Mouse (Mus musculus): ENCODE results near the gene Rps21. TPM values are rescaled to one million over a fixed set of nuclear protein-coding genes. Genes with fewer than 3 reads are reported as not detected.

Rps21 gene
- total RNA-seq (2021) = 100 to 1,000 TPM; 551 to 611 TPM

DNA sequence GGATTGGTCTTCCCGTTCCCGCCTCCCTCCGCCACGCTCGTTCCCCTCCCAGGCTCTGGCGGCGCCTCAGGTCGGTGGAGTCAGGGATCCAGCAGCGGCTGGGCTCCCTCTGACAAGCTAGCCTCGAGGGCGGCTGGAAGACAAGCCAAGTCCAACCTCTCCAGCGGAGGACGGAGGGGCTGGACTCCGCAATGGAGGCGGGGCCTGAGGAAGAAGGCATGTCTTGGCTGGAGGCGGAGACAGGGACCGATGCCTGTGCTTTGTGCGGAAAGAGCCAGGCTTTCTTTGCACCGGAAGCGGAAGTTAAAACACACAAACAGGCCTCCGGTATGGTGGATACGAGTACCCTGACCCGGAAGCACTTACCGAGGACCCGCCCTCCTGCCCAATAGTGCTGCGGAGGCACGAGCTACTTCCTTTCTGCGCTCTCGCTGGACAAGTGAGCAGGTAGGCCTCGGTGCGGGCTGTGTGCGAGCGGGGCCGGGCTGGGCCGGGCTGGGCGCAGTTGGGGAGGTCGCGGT, at the start of gene Rps21:
Rps21 (plus strand) TSS at position 377 of the 521 bp plus-strand sequence.
- intact Hi-C loops (cut with DNase I) = loop anchor here (10.0 kb wide), 1 partner anchor 342 kb away; no protein-coding TSS in a partner anchor
- peak; percentile 98 for DNase-seq (ENCODE audit: extremely low spot score in 1 of 2, low spot score in 2 of 2)

- intact Hi-C loops (cut with DNase I) = loop anchor here (5.0 kb wide), 1 partner anchor 44 kb away; no protein-coding TSS in a partner anchor
Observed at GRCm38 (mm10) chr2:180207840-180208239, 49.3 kb upstream of the Rps21 start.

GRCm38 (mm10) chr2:180208976-180209375, 48.2 kb upstream of the Rps21 start:
- intact Hi-C loops (cut with DNase I) = loop anchor here (5.0 kb wide), 1 partner anchor 43 kb away; no protein-coding TSS in a partner anchor
- DNase-seq (ENCODE audit: extremely low spot score in 1 of 2, low spot score in 2 of 2) = no peak

More at GRCm38 (mm10) chr2:180207840-180208239, 49.3 kb upstream of the Rps21 start:
- no peak for DNase-seq (ENCODE audit: extremely low spot score in 1 of 2, low spot score in 2 of 2)

DNA sequence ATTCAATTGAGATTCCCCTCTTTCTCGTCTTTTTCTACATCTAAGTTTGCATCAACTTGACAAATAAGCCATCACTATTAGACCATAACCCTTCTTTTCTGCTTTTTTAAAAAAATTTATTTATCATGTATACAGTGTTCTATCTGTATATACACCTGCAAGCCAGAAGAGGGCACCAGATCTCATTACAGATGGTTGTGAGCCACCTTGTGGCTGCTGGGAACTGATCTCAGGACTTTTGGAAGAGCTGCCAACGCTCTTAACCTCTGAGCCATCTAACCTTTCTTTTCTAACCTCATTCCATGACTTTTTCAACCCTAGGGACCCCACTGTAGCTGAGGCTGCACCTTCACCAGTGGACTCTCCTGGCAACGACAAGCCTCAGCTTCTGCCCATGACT, 44.9 kb upstream of the Rps21 start:
- intact Hi-C loops (cut with DNase I) = no loop called here
- no peak for DNase-seq (ENCODE audit: extremely low spot score in 1 of 2, low spot score in 2 of 2)

- intact Hi-C loops (cut with DNase I) = no loop called here
- DNase-seq (ENCODE audit: extremely low spot score in 1 of 2, low spot score in 2 of 2) = no peak
Observed at GRCm38 (mm10) chr2:180214352-180214978, 42.7 kb upstream of the Rps21 start.

DNA sequence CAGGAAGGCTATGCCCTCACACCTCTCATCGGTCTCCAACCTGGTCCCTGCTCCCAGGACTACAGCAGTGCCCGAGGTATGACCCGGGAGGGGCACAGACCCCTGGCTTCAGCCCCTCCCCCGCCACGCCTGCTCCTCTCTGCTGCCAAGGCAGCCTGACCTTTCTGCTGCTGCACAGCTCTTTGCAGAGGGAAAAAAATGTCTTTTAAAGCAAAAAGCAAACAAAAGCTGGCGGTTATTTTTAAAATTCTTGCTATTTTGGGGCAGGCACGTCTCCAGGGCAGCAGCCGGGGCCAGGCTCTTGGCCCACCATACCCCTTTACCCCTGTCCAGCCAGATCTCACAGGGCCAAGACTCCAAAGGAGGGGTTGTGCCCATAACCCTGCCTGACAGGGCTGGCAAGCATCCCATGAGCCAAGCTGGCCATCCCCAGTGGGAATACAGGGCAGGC, 42.1 kb upstream of the Rps21 start:
- DNase-seq (ENCODE audit: extremely low spot score in 1 of 2, low spot score in 2 of 2) = peak in 1 of 2 experiments; percentile 61
- intact Hi-C loops (cut with DNase I) = no loop called here

GRCm38 (mm10) chr2:180215951-180216350, 41.2 kb upstream of the Rps21 start:
- intact Hi-C loops (cut with DNase I) = no loop called here
- DNase-seq (ENCODE audit: extremely low spot score in 1 of 2, low spot score in 2 of 2) = peak in 1 of 2 experiments; percentile 85

GRCm38 (mm10) chr2:180216921-180217320, 40.3 kb upstream of the Rps21 start:
- peak in 1 of 2 experiments; percentile 74 for DNase-seq (ENCODE audit: extremely low spot score in 1 of 2, low spot score in 2 of 2)
- intact Hi-C loops (cut with DNase I) = no loop called here

- intact Hi-C loops (cut with DNase I) = no loop called here
- peak; percentile 46 to 75 for DNase-seq (ENCODE audit: extremely low spot score in 1 of 2, low spot score in 2 of 2)
Observed at GRCm38 (mm10) chr2:180217587-180217986, 39.6 kb upstream of the Rps21 start.

DNA sequence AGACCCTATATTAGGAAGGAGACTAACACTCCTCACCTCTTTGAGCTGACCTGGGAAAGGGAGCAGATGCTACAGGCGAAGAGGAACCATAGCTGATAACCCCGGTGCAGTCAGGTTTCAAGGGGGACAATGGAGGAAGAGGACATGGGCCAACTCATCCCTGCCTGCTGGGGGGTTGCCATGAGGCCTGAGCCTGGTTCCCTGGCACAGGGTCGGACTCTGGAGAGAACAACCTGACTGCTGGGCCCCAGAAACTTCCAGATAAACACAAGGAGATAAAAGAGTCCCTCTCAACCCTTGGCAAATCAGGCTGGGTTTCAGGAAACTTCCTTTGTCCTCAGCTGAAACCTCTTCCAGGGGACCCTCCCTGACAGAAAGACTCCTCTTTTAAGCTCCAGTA, 38.9 kb upstream of the Rps21 start:
- intact Hi-C loops (cut with DNase I) = no loop called here
- DNase-seq (ENCODE audit: extremely low spot score in 1 of 2, low spot score in 2 of 2) = no peak

- DNase-seq (ENCODE audit: extremely low spot score in 1 of 2, low spot score in 2 of 2) = peak in 1 of 2 experiments; percentile 78
- intact Hi-C loops (cut with DNase I) = no loop called here
Observed at GRCm38 (mm10) chr2:180218677-180219076, 38.5 kb upstream of the Rps21 start.

DNA sequence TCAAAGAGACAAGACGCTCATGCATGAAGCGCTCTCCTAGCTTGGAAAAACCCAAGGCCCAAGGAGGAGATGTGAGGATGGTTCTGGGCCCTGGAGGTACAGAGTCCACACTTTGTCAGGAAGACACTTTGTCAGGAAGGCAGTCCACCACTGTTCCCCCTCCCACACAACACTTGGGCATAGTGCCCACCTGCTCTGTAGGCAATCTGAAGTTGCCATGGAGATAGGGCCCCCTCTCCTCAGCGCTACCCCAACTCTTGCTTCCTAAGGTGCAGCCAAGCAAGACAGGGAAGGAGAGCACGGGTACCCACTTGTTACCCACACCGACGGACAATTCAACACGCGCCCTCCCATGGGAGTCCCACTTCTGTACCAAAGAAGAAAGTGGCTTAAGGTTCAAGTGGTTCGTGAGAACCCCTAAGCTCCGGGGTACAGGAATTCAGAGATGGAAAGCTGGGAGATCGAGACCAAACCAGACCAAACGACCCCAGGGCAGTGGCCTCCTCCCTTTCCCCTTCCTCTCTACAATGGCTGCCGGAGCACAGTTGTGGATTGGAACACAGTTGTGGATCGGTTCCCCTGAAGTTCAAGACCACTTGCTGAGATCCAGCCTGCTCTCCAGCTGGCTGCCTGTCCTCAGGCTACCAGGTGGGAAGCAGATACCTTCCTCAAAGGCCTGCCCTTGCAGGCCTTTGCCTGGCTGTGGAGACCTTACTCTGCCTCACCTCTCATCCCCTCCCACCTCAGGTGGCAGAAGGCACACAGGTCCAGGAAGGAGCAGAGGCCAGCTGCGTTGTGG, 37.8 kb upstream of the Rps21 start:
- DNase-seq (ENCODE audit: extremely low spot score in 1 of 2, low spot score in 2 of 2) = no peak
- intact Hi-C loops (cut with DNase I) = no loop called here

- no peak for DNase-seq (ENCODE audit: extremely low spot score in 1 of 2, low spot score in 2 of 2)
- intact Hi-C loops (cut with DNase I) = no loop called here
Observed at GRCm38 (mm10) chr2:180220165-180220564, 37.0 kb upstream of the Rps21 start.

GRCm38 (mm10) chr2:180221051-180221450, 36.1 kb upstream of the Rps21 start:
- no peak for DNase-seq (ENCODE audit: extremely low spot score in 1 of 2, low spot score in 2 of 2)
- intact Hi-C loops (cut with DNase I) = no loop called here

DNA sequence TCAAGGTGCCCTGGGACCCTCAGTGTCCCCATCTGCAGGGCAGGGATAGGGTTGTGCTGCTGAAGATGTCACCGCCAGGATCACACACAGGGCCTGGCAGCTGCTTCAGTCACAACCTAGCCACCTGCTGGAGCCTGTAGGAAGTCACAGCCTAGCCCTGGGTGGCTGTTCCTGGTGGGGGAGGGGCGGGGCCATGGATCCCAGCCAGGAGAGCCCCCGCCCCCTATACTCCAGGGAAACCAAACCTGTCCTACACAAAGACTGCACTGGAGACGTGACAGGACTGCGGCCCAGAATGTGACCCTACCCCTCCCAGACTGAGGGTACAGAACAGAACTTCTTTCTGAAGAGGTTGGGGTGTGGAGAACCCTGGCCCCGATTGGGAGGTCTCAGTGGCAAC, 34.9 kb upstream of the Rps21 start:
- intact Hi-C loops (cut with DNase I) = no loop called here
- DNase-seq (ENCODE audit: extremely low spot score in 1 of 2, low spot score in 2 of 2) = peak in 1 of 2 experiments; percentile 64

- DNase-seq (ENCODE audit: extremely low spot score in 1 of 2, low spot score in 2 of 2) = no peak
- intact Hi-C loops (cut with DNase I) = no loop called here
Observed at GRCm38 (mm10) chr2:180224647-180225043, 32.5 kb upstream of the Rps21 start.

DNA sequence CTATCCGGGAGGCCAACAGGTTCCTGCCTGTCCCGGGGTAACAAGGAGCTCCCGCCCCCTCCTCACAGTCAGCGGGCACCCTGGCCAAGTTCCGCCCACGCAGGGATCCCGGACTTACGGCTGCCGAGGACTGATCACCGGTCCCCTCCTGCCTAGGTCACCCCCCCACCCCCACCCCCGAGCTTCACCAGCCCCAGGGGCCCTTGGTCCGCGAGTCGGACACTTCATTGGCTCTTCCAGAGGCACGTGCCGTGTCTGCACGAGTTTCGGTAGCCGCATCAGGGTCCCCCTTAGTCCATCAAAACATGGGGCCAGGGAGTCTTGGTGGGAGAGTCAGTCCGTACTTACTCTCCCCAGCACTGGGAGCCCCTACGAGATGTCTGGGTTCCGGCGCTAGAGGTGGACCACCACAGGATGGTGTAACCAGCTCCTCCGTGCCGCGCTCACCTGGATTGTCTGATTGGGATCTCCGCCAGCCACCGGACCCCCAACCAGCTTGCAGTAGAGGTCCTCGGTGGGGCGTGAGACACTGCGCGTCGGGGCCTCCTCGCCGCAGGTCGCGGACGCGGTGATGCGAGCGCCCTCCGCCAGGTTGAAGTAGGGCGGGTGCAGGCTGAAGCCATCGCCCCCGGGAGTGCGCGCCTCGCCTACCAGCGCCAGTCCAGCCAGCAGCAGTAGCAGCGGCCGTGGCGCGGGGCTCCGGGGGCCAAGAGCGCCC, 32.0 kb upstream of the Rps21 start:
- DNase-seq (ENCODE audit: extremely low spot score in 1 of 2, low spot score in 2 of 2) = peak in 1 of 2 experiments; percentile 67
- intact Hi-C loops (cut with DNase I) = no loop called here

GRCm38 (mm10) chr2:180225762-180226378, 31.3 kb upstream of the Rps21 start, which contains the start of gene Lama5:
Gene Lama5 (minus strand): TSS chr2:180225859.
- DNase-seq (ENCODE audit: extremely low spot score in 1 of 2, low spot score in 2 of 2) = peak in 1 of 2 experiments; percentile 76
- intact Hi-C loops (cut with DNase I) = no loop called here

All from left cerebral cortex, postnatal 10 days (tissue).